9 mouse cellular contexts compared by ENCODE assay signal in genomic region chr3:40408921-40409488, GRCm38 (mm10).
A peak's percentile ranks its signal among the peaks of the same experiment; 100 is the strongest.
DNase-seq lines count a peak whose midpoint lies in the region; ATAC-seq and TF ChIP-seq lines count a peak whose summit lies in the region.
"Had no signal": no experiment of that assay in that cellular context is flagged by ENCODE, and none has a peak within 500 bp of the region (broad histone marks: within the 10 kb centered on the region; RNA-seq: fewer than 3 reads in every experiment).

No protein-coding gene starts in this region.

- TF ChIP-seq POLR2A in brain, embryonic 14.5 days (IDR thresholded peaks at IDR 0.05; ENCODE audit: borderline replicate concordance, extremely low read depth, insufficient read depth, insufficient read length, poor library complexity, severe bottlenecking): no peak

- DNase-seq in Muller cell, postnatal 12 days (ENCODE audit: inconsistent ontology term): peak; percentile 48
- peak; percentile 29 for DNase-seq in brain, embryonic 14.5 days (ENCODE audit: low read depth)
- DNase-seq in kidney, adult 9 months: peak; percentile 37
- DNase-seq in lung, adult 18-20 months: peak; percentile 12 to 39
- DNase-seq in cerebellum, adult 9-10 months: no peak
- no peak for DNase-seq in adrenal gland, adult 8-10 months
- DNase-seq: adrenal gland, adult 2 months; cerebellum, adult 2 months had no signal

- no peak for ATAC-seq in monocyte, adult 5-6 weeks (replicated peaks; ENCODE audit: insufficient number of reproducible peaks, low FRiP score, low TSS enrichment, poor library complexity, severe bottlenecking)

- no peak for TF ChIP-seq CTCF in brain, embryonic 14.5 days (IDR thresholded peaks at IDR 0.05; ENCODE audit: borderline replicate concordance, extremely low read depth, insufficient read depth, insufficient read length)

Comparison
In these comparisons a context has a peak if more than half of its experiments do, and no peak if none do; other contexts are left out.
1. DNase-seq: peak in Muller cell, postnatal 12 days (single experiment), brain, embryonic 14.5 days (single experiment), kidney, adult 9 months (single experiment) and lung, adult 18-20 months (2 of 2); none in cerebellum, adult 9-10 months (single experiment) and adrenal gland, adult 8-10 months (single experiment).